Mouse (Mus musculus) heart, adult 10 weeks (tissue): ENCODE measurements around the gene Ceacam16. TPM values are rescaled to one million over a fixed set of nuclear protein-coding genes. Genes with fewer than 3 reads are reported as not detected.

Source experiments
- polyA plus RNA-seq: library from polyadenylated mRNA; stranded (reverse); fragments of 350-450 nt; fragmentation: Illumina TruSeq; extraction: RNeasy Lipid Tissue Mini Kit (QIAGEN cat#74804); gene quantifications from one replicate; pipeline ENCODE4 v1.2.3, GENCODE M21; 2014; ENCODE audit warnings: low read depth, low replicate concordance

Gene Ceacam16
- not detected for polyA plus RNA-seq

GRCm38 (mm10) chr7:19861199-19861598 lies at the start of gene Ceacam16:
Ceacam16 (minus strand) TSS chr7:19861299.

DNA sequence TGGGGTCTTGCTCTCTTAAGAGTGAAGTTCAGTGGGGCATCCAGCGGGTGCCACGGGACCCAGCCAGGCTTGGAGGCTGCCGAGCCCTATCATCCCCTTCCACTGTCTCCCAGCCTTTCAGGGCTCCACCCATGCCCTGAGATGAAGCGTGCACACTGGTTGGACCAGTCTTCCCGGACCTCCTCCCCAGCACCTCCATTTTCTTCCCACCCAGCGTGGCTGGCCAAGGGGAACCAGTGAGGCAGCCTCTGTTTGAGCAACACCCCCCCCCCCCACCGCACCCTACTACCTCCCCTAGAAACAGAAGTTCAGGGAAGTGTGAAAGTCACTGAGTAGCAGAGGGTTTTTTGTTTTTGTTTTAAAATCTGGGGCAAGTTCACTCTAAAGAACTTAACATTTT lies 26.8 kb upstream of the Ceacam16 start, which contains the start of gene Ceacam19:
Gene Ceacam19 (minus strand): TSS at position 117 of the 400 bp plus-strand sequence.

DNA sequence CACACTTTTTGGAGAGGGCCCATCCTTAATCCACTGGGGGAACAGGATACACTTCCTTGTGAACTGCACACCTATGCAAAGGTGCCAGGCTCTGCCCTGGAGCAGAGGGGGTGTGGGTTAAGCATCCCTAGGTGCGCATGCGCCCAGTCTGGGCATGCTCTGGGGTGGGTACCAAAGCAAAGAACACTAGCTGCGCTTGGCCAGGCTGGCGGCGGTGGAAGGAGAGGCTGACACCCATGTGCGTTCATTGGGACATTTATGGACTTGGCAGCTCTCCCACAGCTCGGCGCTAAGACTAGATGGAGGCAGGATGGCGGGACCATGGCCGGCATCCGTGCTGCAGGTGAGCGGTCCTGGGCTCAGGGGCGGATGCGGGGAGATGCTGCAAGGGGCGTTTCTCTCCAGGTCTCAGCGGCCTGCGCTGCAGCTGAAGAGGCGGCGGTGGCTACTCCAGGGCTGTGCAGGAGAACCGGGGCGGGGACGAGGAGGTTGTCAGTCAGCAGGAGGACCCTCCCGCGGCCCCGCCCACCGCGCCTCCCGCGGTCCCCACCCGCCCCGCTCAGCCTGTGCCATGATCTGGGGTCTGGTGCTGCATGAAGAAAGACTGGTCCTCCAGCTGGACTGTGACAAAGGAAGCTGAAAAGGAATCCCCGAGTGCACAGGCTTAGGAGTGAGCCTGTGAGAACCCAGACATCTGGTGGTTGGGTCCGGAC lies 9.1 kb downstream of the Ceacam16 start, which contains the start of gene Gm19345:
Gene Gm19345 (plus strand): TSS at position 146 of the 713 bp plus-strand sequence.

GRCm38 (mm10) chr7:19822604-19823058 lies 38.5 kb downstream of the Ceacam16 start, which contains the start of gene Bcl3:
Bcl3 (minus strand) TSS chr7:19822770.

Other genes starting within 250 kb of the Ceacam16 start
- 8.3 TPM for gene Relb, start 231.9 kb downstream of the Ceacam16 start, polyA plus RNA-seq
- 73.7 TPM for gene Clptm1, start 196.3 kb downstream of the Ceacam16 start, polyA plus RNA-seq
- 1.0 TPM for gene Apoc2, start 183.4 kb downstream of the Ceacam16 start, polyA plus RNA-seq
- gene Gm44805, start 179.9 kb downstream of the Ceacam16 start, polyA plus RNA-seq = not detected
- gene Apoc4, start 179.8 kb downstream of the Ceacam16 start, polyA plus RNA-seq = 3.5 TPM
- 21.5 TPM for gene Apoc1, start 168.6 kb downstream of the Ceacam16 start, polyA plus RNA-seq
- gene Apoe, start 162.1 kb downstream of the Ceacam16 start, polyA plus RNA-seq = 747 TPM
- 73.7 TPM for gene Tomm40, start 145.9 kb downstream of the Ceacam16 start, polyA plus RNA-seq
- 32.1 TPM for gene Nectin2, start 110.8 kb downstream of the Ceacam16 start, polyA plus RNA-seq
- 183 TPM for gene Bcam, start 90.3 kb downstream of the Ceacam16 start, polyA plus RNA-seq
- 0.45 TPM for gene Cblc, start 64.5 kb downstream of the Ceacam16 start, polyA plus RNA-seq
- 5.8 TPM for gene Bcl3, start 38.5 kb downstream of the Ceacam16 start, polyA plus RNA-seq
- not detected for gene Gm19345, start 9.3 kb downstream of the Ceacam16 start, polyA plus RNA-seq
- not detected for gene Ceacam19, start 26.7 kb upstream of the Ceacam16 start, polyA plus RNA-seq
- gene Pvr, start 59.9 kb upstream of the Ceacam16 start, polyA plus RNA-seq = 37.7 TPM
- gene Igsf23, start 89.5 kb upstream of the Ceacam16 start, polyA plus RNA-seq = 5.9 TPM
- gene Ceacam20, start 104.1 kb upstream of the Ceacam16 start, polyA plus RNA-seq = not detected
- gene Nlrp9b, start 130.2 kb upstream of the Ceacam16 start, polyA plus RNA-seq = not detected
- gene Vmn1r91, start 238.4 kb upstream of the Ceacam16 start, polyA plus RNA-seq = not detected